Mouse (Mus musculus): ENCODE measurements around the gene Tspan18. TPM values are rescaled to one million over a fixed set of nuclear protein-coding genes. Genes with fewer than 3 reads are reported as not detected.

The Tspan18 gene
- total RNA-seq, 2 experiments from 2014 or later = 94.2 to 94.6 TPM

- no peak for DNase-seq (ENCODE audit: low spot score in 2 of 2)
Observed at GRCm38 (mm10) chr2:93345663-93346268, 11.5 kb upstream of the Tspan18 start.

- no peak for DNase-seq (ENCODE audit: low spot score in 2 of 2)
Observed at GRCm38 (mm10) chr2:93339373-93340106, 5.2 kb upstream of the Tspan18 start.

GRCm38 (mm10) chr2:93335996-93336395 lies 1.7 kb upstream of the Tspan18 start:
- DNase-seq (ENCODE audit: low spot score in 2 of 2) = no peak

GRCm38 (mm10) chr2:93333241-93333816 lies 976 bp downstream of the Tspan18 start:
- DNase-seq (ENCODE audit: low spot score in 2 of 2) = peak; percentile 78 to 81

- DNase-seq (ENCODE audit: low spot score in 2 of 2) = no peak
Observed at GRCm38 (mm10) chr2:93332277-93332676, 2.0 kb downstream of the Tspan18 start.

GRCm38 (mm10) chr2:93331121-93331520 lies 3.2 kb downstream of the Tspan18 start:
- DNase-seq (ENCODE audit: low spot score in 2 of 2) = no peak

GRCm38 (mm10) chr2:93329120-93329519 lies 5.2 kb downstream of the Tspan18 start:
- DNase-seq (ENCODE audit: low spot score in 2 of 2) = no peak

GRCm38 (mm10) chr2:93327915-93328555 lies 6.3 kb downstream of the Tspan18 start:
- no peak for DNase-seq (ENCODE audit: low spot score in 2 of 2)

- no peak for DNase-seq (ENCODE audit: low spot score in 2 of 2)
Observed at GRCm38 (mm10) chr2:93324681-93325080, 9.6 kb downstream of the Tspan18 start.

GRCm38 (mm10) chr2:93321946-93322345 lies 12.4 kb downstream of the Tspan18 start:
- no peak for DNase-seq (ENCODE audit: low spot score in 2 of 2)

- DNase-seq (ENCODE audit: low spot score in 2 of 2) = no peak
Observed at GRCm38 (mm10) chr2:93320267-93320666, 14.0 kb downstream of the Tspan18 start.

GRCm38 (mm10) chr2:93319598-93319997 lies 14.7 kb downstream of the Tspan18 start:
- DNase-seq (ENCODE audit: low spot score in 2 of 2) = no peak

- no peak for DNase-seq (ENCODE audit: low spot score in 2 of 2)
Observed at GRCm38 (mm10) chr2:93318781-93319349, 15.4 kb downstream of the Tspan18 start.

GRCm38 (mm10) chr2:93313768-93314632 lies 20.3 kb downstream of the Tspan18 start:
- no peak for DNase-seq (ENCODE audit: low spot score in 2 of 2)

- no peak for DNase-seq (ENCODE audit: low spot score in 2 of 2)
Observed at GRCm38 (mm10) chr2:93312458-93312857, 21.8 kb downstream of the Tspan18 start.

- DNase-seq (ENCODE audit: low spot score in 2 of 2) = no peak
Observed at GRCm38 (mm10) chr2:93309724-93310413, 24.4 kb downstream of the Tspan18 start.

GRCm38 (mm10) chr2:93306898-93307297 lies 27.4 kb downstream of the Tspan18 start:
- DNase-seq (ENCODE audit: low spot score in 2 of 2) = no peak

GRCm38 (mm10) chr2:93304273-93304634 lies 30.1 kb downstream of the Tspan18 start:
- DNase-seq (ENCODE audit: low spot score in 2 of 2) = no peak

GRCm38 (mm10) chr2:93303585-93304272 lies 30.6 kb downstream of the Tspan18 start:
- DNase-seq (ENCODE audit: low spot score in 2 of 2) = no peak

- no peak for DNase-seq (ENCODE audit: low spot score in 2 of 2)
Observed at GRCm38 (mm10) chr2:93303260-93303584, 31.1 kb downstream of the Tspan18 start.
